Mouse (Mus musculus) hematopoietic stem cell, adult 5-6 weeks (primary cell): ENCODE measurements around the gene Rnf19b. TPM values are rescaled to one million over a fixed set of nuclear protein-coding genes. Genes with fewer than 3 reads are reported as not detected.

Source experiments
- ATAC-seq, 2 experiments: fragments of 125-278 bp in 1 of 2; replicated peaks in 1 of 2; 2 replicates each; pipeline ENCODE4 v1.8.0; 2016 to 2017; ENCODE audit warnings: inconsistent platforms in 2 of 2, mild to moderate bottlenecking in 2 of 2, moderate number of reproducible peaks in 2 of 2, low read depth in 1 of 2, moderate TSS enrichment in 1 of 2; ENCODE audit not compliant: low FRiP score in 2 of 2, poor library complexity in 2 of 2, severe bottlenecking in 2 of 2, insufficient read depth in 1 of 2, low TSS enrichment in 1 of 2
- total RNA-seq: library from RNA; stranded (forward); fragments of 172-1452, 232-1000 nt; gene quantifications from 2 replicates; pipeline ENCODE4 v1.2.3, GENCODE M21; 2017

Rnf19b gene
- total RNA-seq, 1 experiment from 2014 or later: 74.9 TPM

- ATAC-seq: no peak
Observed at GRCm38 (mm10) chr4:129102133-129102829, 44.2 kb downstream of the Rnf19b start.

- ATAC-seq: peak in 1 of 2 experiments; percentile 31; a peak in 1 of 4 replicates
Observed at GRCm38 (mm10) chr4:129105356-129105755, 47.3 kb downstream of the Rnf19b start, which contains the start of gene Tmem54. Gene Tmem54, plus strand, starts transcription at chr4:129105548.

- ATAC-seq: no peak
Observed at GRCm38 (mm10) chr4:129106073-129106472, 48.0 kb downstream of the Rnf19b start.

GRCm38 (mm10) chr4:129107348-129107899, 49.4 kb downstream of the Rnf19b start:
- ATAC-seq: 0 out of 4 replicates have a peak, but pooled peaks of 1 of the 2 experiments have one; percentile 37

- no peak for ATAC-seq
Observed at GRCm38 (mm10) chr4:129108624-129109023, 50.6 kb downstream of the Rnf19b start.

- ATAC-seq: no peak
Observed at GRCm38 (mm10) chr4:129110804-129111203, 52.7 kb downstream of the Rnf19b start.

- ATAC-seq: no peak
Observed at GRCm38 (mm10) chr4:129111350-129111749, 53.3 kb downstream of the Rnf19b start.

GRCm38 (mm10) chr4:129112231-129112630, 54.2 kb downstream of the Rnf19b start:
- no peak for ATAC-seq

- peak; percentile 84 to 85 for ATAC-seq
Observed at GRCm38 (mm10) chr4:129113083-129113988, 55.3 kb downstream of the Rnf19b start.

GRCm38 (mm10) chr4:129116703-129117102, 58.6 kb downstream of the Rnf19b start:
- ATAC-seq: no peak

- no peak for ATAC-seq
Observed at GRCm38 (mm10) chr4:129117720-129118510, 59.8 kb downstream of the Rnf19b start.

GRCm38 (mm10) chr4:129119708-129120107, 61.6 kb downstream of the Rnf19b start:
- ATAC-seq: no peak

GRCm38 (mm10) chr4:129120520-129121445, 62.7 kb downstream of the Rnf19b start:
- ATAC-seq: peak; percentile 56 to 69; a peak in 2 of 4 replicates

GRCm38 (mm10) chr4:129121569-129122086, 63.6 kb downstream of the Rnf19b start, which contains the start of gene Hpca:
Gene Hpca, minus strand, starts transcription at chr4:129122036.
- ATAC-seq: no peak

- no peak for ATAC-seq
Observed at GRCm38 (mm10) chr4:129122107-129122506, 64.0 kb downstream of the Rnf19b start.

- no peak for ATAC-seq
Observed at GRCm38 (mm10) chr4:129122719-129123118, 64.6 kb downstream of the Rnf19b start.
